Mouse (Mus musculus): ENCODE results near the gene Adgrg2.

Adgrg2 gene

DNA sequence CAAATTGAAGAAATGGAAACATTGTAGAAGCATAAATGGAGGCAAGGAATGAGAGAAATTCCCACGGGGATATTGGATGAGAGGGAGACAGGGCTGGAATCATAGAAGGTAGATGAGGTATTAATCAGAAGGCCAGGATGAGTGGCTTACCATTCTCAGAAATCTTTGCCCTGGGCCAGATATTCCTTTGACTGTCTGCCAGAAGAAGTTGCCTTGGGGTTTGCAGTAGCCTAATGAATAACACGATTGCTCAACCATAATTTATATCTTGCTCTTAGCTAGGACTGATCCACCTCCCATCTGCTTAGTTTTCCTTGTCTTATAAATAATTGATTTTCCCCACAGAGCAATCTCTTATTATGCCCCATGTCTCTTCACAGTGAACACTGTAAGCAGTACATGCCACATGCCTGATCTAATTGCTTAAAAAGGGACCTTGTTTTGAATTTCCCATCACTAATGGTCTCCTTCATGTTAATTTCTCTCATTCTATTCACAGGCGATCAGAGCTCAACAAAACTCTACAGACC lies 80.8 kb downstream of the Adgrg2 start:
- no peak for TF ChIP-seq GATA4 (IDR thresholded peaks at IDR 0.05; ENCODE audit: insufficient replicate concordance, low read length)

DNA sequence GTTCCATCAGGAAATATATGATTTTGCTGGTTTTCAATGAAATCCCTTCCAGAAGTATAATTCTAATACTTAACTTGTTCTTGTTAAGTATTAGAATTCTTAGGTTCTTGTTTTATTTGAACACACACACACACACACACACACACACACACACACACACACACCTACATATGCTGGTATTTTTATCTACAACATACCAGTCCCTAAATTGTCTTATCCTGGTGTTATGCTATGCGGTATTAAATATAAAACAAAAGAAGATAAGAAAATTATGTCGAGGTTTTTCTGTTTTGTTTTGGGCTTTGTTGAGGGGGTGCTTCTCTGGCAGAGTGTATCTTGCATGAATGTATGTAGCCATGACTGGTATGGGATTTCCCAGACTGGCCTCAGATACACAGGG lies 99.3 kb downstream of the Adgrg2 start:
- TF ChIP-seq GATA4 (IDR thresholded peaks at IDR 0.05; ENCODE audit: insufficient replicate concordance, low read length), result no peak

GRCm38 (mm10) chrX:160494333-160494732 lies 103.8 kb downstream of the Adgrg2 start:
- TF ChIP-seq GATA4 (IDR thresholded peaks at IDR 0.05; ENCODE audit: insufficient replicate concordance, low read length), result no peak

- TF ChIP-seq GATA4 (IDR thresholded peaks at IDR 0.05; ENCODE audit: insufficient replicate concordance, low read length), result no peak
Measured at GRCm38 (mm10) chrX:160494921-160495320, 104.4 kb downstream of the Adgrg2 start.

DNA sequence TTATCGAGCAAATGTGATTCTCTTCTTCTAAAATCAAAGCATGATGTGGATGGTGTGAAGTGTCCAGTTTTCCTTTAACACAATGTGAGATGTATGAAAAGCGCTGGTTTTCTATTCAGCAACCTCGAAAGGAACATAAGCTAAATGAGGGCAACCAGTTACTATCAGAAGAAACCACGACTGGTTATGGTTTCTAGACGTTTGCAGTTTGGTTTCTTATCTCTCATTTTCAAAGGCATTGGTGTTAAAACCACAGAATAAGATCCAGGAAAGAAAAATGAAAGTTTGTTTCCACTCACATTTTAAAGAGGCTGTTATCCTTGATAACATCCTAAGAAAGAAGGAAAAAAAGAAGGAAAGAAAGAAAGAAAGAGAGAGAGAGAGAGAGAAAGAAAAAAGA lies 106.0 kb downstream of the Adgrg2 start:
- TF ChIP-seq GATA4 (IDR thresholded peaks at IDR 0.05; ENCODE audit: insufficient replicate concordance, low read length), result no peak

DNA sequence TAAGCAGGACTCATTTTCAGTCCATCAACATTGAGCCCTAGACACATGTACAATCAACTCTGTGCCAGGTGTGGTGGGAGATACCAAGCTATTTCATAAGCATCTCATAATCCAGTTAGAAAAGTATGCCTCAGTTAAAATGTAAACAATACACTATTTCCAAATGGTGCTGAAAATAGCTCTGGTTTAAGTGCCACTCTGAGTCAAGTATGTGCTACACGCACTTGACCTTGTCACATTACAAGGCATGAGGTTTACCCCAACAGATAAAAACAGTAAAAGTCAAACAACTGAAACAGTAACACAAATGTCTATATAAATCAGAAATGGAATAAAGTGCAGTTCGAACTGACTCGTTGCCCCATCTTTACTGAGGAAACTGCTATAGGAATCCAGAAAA lies 110.6 kb downstream of the Adgrg2 start:
- TF ChIP-seq GATA4 (IDR thresholded peaks at IDR 0.05; ENCODE audit: insufficient replicate concordance, low read length), result no peak

GRCm38 (mm10) chrX:160501687-160502047 lies 111.2 kb downstream of the Adgrg2 start:
- TF ChIP-seq GATA4 (IDR thresholded peaks at IDR 0.05; ENCODE audit: insufficient replicate concordance, low read length), result no peak

GRCm38 (mm10) chrX:160502048-160503041 lies 111.9 kb downstream of the Adgrg2 start, which contains the start of gene Phka2:
Gene Phka2 (plus strand): TSS chrX:160502166.
- TF ChIP-seq GATA4 (IDR thresholded peaks at IDR 0.05; ENCODE audit: insufficient replicate concordance, low read length), result no peak

- no peak for TF ChIP-seq GATA4 (IDR thresholded peaks at IDR 0.05; ENCODE audit: insufficient replicate concordance, low read length)
Measured at GRCm38 (mm10) chrX:160509046-160509445, 118.6 kb downstream of the Adgrg2 start.

DNA sequence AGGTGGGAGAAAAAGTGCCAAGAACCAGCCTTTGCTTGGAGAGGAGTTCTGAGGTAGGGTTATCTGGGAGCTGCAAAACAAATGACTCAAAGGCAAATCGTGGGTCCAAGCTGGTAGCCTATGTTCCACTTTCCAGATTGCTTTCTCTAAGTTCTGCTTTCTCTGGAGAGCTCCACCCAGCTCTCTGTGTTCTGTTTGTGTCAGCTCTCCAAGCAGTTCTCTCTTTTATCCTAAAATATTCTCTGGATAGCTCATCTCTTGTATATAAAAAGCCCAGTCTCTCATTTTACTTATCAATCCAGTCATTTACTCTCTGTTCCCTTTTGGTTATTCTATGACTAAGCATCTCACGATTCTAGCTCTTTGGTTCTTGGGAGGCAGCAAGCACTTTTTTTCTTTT lies 119.7 kb downstream of the Adgrg2 start:
- TF ChIP-seq GATA4 (IDR thresholded peaks at IDR 0.05; ENCODE audit: insufficient replicate concordance, low read length), result no peak

GRCm38 (mm10) chrX:160516027-160516426 lies 125.5 kb downstream of the Adgrg2 start:
- TF ChIP-seq GATA4 (IDR thresholded peaks at IDR 0.05; ENCODE audit: insufficient replicate concordance, low read length), result no peak

GRCm38 (mm10) chrX:160542772-160543171 lies 152.3 kb downstream of the Adgrg2 start:
- TF ChIP-seq GATA4 (IDR thresholded peaks at IDR 0.05; ENCODE audit: insufficient replicate concordance, low read length), result no peak
